Mouse (Mus musculus) lung, postnatal 0 days (tissue): ENCODE results near the gene Sftpd.

Experiments used
- CTCF ChIP-seq: IDR thresholded peaks from 2 replicates; pipeline ENCODE4 v1.5.1; 2016; ENCODE audit warnings: antibody characterized with exemption, mild to moderate bottlenecking
- EP300 ChIP-seq: IDR thresholded peaks from 2 replicates; pipeline ENCODE4 v1.6.1; 2016; ENCODE audit warnings: antibody characterized with exemption, mild to moderate bottlenecking, control low read depth

DNA sequence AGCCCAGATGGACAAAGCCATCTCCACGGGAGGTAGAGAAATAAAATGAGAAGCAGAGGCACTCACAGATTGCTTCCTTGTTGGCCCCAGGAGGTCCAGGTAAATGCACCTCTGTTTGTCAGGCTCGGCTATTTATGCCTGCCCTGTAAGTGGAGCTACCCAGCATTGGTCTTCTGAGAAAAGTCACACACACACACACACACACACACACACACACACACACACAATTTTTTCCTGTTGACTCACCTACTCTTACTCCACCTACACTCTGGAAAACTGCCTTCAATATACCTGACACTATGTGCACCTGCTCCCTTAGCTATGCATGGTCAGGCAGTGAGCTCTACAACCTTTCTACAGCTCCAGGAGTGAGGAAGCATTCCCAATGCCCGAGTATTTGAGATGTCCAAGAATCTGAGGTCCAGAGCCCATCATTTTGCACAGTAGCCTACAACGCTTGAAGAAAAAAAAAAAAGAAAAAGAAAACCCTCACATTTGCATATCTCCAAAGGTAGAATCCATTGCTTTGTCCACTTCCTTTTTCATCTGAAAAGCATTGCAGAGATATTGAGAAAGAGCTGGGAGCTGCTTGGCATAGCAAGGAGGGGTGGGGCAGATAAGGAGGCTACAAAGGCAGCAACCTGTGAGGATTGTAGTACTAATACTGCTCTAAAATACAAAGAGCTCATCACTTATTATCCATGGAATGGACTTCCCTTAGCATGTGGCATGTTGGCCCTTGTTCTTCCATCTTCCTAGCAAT is at the start of gene Sftpd:
- TF ChIP-seq CTCF = no peak
- peak; percentile 73 for TF ChIP-seq EP300
